Mouse (Mus musculus): ENCODE measurements around the gene Tbc1d16.

The Tbc1d16 gene

DNA sequence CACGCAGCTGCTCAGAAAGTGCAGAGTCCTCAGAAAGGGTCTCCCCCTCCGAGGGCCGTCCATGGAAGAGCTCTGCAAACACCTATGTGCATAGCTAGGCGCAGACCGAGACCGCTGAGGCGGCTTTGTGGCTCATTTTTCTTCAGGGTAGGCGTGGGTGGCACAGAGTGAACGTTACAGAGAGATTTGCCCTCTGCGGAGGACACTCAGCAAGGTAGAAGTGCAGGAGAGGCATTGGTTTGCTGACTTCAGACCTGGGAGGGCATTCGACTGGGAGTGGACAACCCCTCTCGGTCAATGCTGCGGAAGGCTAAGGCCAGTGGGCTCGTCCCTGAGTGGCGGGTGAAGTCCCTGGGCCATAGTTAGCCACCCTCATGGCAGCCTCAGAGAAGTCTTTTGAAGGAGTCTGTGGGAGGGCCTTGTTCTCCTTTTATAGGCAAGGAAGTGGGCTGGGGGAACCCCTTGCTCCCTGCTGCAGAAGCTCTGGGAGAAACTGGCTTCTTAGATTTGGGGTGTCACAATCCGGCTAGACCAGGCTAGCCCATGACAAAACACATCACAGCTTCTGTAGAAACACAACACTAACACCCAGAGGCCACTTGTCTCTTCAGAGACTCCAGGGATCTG, 84.8 kb downstream of the Tbc1d16 start:
- DNase-seq (ENCODE audit: low read depth) = no peak

DNA sequence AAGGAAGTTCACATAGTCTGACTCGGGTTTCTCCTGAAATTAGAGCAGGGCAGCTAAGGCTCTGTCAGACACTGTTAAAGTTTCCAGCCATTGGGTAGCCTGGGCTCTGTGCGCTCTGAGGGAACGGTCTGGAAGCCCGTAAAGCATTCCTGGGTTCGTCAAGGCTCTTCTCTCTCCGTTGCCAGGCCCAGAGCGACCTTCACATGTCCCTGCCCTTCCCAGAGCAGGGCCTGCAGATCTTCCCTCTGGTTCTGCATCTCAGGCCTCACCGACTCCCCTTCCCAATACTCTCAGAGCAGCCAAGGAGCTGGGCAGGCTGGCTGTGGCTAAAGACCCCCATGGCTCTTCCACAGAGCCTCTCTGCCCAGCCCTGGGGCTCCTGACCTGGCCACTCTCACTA, 85.7 kb downstream of the Tbc1d16 start:
- no peak for DNase-seq (ENCODE audit: low read depth)

DNA sequence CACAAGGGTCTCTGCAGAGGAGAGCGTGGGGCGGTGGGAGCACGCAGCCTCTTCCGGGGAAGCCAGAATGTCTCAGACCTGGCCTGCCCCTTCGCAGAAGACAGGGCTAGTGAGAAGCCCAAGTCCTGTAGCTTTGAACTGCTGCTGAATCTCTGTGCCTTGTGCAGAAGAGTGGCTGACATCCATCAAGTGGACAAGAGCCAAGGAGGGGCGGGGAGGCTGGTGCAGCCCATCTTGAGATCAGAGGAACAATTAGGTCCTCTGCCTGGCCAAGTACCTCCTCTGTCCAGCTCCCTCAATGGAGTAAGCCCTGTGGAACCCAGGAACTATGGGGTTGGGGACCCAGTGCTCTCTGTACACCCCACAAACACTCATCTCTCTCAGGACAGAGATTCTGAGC, 89.3 kb downstream of the Tbc1d16 start:
- no peak for DNase-seq (ENCODE audit: low read depth)

DNA sequence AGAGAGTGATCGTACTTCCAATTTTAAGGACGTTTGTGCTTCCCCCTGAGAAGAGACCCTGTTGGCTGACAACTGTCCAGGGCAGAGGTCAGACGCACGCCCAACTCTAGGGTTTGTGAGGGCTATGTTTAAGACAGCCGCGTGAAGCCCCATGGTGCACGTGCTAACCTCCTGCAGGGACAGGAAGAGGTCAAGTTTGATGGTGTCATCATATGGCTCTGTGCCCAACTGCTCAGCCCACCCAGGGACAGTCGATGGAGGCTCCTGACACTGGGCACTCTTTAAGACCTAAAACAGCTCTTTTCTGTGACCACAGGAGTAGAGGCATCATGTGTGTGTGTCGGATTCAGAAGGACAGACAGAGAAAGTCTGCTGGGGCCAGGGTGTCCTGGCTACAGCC, 90.1 kb downstream of the Tbc1d16 start:
- no peak for DNase-seq (ENCODE audit: low read depth)

DNA sequence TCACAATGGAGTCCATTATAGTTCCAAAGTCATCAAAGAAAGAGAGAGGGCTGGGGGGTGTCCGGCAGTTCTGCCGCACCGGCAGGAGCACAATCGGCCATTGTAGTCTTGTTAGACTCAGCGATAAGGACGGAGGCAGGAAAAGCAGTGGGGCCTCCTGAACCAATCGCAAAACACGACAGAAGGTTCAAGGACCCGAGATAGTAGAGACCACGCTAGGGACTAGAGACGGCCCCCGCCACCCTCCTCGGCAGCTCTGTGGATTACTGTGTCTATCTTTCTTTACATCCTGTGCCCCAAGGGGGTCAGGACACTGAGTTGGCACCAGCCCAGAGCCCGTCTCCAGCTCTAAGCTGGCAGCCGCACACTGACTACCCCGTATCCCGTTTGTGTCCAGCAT, 93.7 kb downstream of the Tbc1d16 start:
- DNase-seq (ENCODE audit: low read depth) = no peak

DNA sequence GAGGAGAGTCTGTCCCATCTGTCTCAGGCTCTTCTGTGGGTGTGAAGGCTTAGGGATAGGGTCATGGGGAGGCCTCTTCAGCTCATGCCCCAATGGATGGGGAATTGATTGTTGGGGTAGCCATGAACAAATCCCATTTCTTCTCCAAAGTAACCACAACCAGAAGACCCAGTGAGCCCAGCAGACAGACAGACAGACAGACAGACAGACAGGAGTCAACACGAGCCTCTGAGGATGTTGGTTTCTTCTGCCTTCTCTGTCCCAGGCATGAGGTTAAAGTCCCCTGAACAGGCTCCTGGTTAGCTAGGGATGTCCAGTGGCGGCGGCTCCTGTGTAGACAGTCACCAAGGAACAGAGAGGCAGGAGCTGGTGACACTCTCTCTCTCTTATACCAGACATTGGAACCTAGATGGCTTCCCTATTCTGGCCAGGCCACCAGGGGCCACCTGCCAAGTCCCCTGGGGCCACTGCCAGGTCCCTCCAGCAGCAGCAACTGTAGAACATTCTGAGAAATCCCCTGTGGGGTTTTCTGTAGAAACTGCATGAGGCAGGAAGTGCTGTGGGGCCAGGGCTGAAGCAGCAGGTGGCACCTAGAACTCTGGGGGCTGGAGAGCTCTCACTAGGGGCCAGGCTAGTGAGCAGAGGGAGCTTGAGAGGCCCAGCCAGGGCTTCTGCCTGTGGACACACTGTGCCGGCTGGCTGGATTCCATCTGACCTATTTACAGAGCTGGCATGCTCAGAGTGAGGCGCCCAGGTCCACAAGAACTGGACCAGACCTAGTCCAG, 94.7 kb downstream of the Tbc1d16 start:
- peak; percentile 62 for DNase-seq (ENCODE audit: low read depth)

DNA sequence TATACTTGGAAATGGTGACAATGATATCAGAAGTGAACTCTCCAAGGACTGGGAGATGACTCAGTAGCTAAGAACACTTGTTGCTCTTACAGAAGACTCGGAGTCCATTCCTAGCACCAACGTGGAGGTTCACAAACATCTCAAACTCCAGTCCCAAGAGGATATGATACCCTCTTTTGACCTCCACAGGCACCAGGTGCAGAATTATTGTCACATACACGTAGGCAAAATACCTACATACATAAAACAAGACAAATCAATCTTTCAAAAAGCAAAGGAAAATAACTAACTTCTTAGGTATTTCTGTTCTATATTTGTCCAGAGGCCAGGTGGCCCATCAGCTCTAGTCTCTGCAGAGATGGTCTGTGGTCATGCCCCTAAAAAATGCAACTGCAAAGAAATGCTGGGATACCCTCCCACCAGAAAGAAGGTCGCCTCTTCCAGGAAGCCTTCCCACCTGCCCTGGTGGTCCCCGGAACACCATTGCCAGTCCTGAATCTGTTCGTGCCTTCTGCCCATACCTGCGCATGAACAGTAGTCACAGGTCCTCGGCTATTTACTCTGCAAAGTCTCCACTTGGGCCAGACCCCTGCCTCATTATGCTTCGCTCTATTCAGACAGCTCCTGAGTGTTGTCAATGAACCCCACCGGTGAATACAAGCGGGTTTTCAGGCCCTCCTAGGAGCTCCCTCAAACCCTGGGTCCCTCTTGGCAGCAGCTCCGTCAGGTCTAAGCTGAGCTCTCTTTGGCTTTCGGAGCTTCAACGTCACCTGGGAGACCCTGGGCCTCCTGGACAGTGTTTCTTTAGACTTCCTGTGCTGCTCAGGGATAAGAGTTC, 95.9 kb downstream of the Tbc1d16 start:
- DNase-seq (ENCODE audit: low read depth) = no peak

DNA sequence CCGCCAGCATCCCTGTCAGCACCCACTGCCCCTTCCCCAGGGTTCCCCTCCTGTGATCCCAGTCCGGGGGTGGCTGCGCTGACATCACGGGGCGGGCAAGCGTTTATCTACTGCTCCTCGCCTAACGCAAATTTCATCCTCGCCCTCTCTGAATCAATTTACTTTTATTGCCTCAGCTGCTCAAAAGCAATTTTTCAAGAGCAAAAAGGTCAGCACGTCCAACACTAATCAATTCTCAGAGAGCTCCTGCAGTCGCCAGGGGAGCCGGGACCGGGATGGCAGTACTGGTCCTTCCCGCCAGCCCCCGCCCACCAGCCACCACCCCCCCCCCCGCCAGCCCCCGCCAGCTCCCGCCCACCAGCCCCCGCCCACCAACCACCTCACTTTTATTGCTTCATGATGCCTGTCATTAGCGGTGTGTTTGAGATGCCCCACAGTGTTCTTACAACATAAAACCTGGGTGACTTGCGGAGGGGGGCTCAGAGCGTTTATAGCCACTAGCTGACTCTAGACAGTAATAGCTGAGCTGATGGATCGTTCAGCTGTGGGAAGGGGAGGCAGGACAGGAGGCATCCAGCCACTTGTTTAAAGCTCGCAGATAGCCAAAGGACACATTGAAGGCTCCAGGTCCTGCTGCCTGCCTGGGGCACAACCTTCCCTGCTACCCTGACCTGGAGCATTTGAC, 98.1 kb downstream of the Tbc1d16 start:
- DNase-seq (ENCODE audit: low read depth) = no peak

DNA sequence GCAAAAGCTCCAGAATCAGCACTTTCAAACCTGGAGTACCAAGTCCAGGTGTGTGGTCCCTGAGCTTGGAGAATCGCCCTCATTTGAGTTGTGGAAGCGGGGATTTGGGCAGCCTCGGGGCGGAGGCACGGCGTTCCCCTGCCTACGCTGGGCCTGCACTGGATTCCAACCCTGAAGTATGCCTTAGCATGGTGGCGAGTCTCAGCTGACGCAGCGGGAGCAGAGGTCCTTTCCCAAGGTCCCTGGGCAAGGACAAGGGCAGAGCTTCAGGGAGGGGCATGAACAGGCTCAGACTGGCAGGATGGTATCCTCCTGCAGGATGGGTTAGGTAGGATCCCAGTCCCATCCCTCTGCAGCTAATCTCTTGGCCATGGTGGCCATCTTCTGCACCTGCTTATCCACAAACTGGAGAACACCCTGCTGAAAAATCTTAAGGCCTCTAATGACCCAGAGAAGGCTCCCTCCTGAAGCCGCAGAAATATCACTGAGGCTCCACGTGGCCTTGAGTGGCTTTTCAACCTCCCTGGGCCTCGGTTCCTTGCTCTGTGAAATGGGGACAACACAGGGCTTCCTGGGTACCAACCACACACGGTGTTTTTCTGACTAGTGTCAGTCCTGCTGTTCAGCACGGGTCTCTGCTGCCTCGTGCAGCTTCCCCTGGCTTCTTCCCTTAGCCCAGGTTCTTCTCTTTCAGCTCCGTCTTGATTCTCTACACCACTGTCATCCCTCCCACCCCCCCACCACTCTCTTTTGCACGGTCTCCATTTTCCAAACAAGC, 98.8 kb downstream of the Tbc1d16 start:
- DNase-seq (ENCODE audit: low read depth) = no peak

DNA sequence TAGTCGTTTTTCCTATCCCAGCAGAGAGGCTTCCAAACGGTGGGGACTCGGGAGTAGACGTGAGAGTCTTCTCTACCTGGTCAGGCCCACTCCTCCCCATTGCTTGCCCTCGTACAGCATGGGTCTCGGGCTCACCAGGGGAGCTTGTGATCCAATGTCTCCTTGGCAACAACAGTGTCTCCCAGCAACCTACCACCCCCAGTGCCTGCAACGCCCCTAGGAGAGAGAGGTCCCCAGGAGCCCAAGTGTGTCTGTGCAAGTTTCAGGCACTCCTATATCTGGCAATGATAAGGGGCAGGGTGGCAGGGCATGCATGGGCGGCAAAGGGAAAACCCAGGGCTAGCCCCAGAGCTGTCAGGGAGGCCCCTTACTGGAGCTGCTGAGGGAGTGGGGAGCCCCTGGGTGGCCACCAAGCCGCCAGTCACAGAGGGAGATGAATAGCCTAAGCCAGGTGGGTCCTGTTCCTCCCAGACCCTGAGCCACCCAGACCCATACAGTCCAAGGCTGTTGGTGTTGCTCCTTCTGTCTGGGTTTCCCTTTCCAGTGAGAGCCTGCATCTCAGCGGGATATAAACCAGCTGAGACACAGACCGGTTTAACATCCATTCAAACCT, 99.5 kb downstream of the Tbc1d16 start:
- no peak for DNase-seq (ENCODE audit: low read depth)

DNA sequence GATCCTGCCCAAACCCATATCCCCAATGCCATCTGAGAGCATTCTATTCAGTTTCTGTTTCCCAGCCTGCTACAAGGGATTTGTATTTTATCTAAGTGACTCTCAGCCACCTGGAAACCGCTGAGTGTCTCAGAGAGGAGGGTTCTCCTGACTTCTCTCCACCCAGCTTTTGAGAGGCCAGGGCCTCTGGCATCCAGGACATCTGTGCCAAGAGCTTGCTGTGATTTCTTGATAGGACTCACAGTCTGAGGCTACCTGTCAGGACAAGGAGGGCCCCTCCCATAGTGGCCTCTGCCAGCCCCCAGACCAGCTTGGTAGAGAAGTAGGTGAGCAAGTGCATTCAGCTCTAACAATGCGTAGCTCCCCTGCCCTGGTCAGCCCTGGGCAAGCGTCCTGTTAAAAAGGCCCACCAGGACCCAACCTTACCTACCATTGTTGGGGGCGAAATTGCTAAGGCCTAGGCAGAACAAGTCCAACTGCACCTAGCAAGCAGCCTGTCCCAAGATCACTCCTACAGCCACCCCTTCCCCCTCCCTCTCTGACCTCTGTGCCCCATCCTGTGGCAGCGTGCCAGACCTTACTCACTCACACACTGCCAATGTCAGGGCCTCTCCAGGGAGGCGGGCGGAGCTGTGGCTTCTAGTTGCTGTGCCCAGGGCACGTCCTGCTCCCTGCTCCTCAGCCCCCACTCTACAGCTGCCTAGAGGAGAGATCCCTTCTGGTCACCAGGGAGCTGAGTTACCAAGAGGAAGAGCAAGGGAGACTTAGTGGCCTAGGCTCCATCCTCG, 100.4 kb downstream of the Tbc1d16 start:
- peak; percentile 80 for DNase-seq (ENCODE audit: low read depth)

DNA sequence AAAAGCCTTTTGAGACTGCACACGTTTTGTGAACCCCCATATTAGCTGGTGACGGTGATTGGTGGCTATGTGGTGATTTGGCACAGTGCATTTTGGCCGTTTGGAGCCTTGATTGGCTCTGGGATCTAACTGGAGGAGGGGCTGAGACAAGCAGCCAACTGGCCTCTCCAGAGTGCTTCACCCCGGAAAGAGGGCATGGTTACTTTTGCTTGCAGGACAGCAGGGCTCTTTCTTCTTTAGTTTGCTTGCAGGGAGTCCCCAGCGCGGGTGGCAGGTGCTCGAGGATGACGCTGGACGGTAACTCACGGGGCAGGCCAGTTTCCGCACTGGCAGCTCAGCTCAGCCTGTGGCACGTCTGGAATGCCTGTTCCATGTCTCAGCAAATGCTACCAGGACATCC, 101.2 kb downstream of the Tbc1d16 start:
- DNase-seq (ENCODE audit: low read depth) = peak; percentile 67

DNA sequence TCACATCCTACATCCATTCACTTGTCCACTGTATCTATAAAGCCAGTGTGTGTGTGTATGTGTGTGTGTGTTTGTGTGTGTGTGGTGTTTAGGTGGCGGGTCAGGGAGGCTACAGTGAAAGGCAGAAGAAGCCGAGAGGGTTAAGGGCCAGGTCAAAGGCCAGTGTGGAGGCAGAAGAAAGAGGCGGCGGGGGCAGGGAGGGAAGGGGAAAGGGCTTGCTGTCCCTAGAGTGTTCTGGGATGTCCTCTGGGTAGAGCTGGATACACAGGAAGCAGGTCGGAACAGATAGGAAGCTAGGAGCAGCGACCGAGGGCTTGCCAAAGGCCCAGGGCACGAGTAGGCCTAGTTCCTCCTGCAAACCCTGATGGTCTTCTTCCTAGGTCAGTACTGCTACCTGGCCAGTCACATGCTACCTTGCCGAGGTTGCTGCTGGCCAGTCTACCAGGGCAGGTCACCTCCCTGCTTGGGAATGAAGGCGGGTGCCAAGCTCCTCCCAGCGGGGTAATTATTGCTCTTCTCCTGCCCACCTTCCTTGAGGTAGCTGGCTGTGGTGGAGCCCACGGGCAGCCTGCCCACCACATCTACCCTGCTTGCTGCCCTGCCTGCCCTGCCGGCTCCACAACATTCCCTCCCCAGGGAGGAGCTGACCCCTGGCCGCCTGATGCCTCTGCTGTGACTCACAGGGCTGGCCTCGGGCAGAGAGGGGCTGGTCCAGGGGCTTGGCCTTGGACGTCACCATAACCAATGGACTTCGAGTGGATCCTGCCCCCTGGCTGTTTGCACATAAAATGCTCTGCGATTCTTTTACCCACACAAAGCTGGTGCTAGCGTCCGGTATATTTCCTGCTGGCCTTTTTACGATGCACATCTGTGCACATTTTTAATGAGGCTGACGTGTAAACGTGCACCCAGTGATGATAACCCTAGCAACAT, 102.1 kb downstream of the Tbc1d16 start:
- DNase-seq (ENCODE audit: low read depth) = peak; percentile 97

DNA sequence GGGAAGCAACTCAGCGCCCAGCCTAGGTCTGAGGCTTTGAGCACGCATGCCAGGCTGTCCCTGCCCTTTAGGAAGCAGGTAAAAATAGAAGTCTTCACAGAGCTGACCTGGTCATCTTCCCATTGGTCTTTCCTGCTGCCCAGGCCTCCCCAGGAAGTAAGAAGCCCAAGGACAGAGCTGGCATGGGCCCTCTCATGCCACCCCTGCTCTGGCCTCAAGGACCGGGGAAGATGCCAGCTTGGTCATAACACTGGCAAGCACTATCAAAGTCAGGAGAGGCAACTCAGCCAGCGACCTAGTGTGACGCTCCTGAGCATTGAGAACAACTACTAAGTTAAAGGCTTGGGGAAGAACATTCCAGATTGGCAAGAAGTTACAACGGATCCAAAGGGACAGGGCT, 103.8 kb downstream of the Tbc1d16 start:
- DNase-seq (ENCODE audit: low read depth) = no peak

DNA sequence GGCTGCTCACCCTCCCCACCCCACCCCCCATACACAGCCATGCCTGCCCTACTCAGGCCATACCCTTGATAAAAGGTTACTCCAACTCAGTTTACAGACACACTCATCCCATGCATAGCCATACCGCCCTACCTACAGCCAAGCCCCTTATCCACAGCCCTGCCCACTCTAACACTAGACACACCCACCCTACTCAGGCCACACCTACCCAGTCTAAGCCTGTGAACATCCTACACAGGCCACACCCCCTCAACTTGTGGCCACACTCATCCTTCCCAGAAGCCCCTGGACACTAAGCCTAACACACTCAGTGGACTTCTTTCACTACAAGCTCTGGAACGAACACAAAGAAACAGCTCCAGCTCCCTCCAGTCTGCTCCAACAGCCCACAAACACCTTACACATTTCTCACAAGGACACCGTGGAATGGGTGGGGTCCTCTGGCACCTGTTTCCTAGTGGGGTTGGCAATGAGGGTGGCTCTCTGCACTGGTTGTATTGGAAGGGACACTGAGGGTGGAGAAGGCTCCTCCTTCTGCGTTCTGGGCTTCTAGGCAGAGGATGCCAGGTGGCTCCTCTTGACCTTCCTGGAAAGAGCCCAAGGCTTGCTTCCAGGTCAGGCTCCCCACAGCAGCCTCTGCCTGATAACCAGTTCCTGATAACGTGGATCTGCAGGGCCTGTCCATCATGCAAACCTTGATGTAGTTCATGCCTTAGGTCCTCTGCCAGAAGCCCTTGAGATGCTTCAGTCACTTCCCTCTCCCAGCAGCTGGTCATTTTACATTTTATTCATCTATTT, 104.6 kb downstream of the Tbc1d16 start:
- peak; percentile 36 for DNase-seq (ENCODE audit: low read depth)

DNA sequence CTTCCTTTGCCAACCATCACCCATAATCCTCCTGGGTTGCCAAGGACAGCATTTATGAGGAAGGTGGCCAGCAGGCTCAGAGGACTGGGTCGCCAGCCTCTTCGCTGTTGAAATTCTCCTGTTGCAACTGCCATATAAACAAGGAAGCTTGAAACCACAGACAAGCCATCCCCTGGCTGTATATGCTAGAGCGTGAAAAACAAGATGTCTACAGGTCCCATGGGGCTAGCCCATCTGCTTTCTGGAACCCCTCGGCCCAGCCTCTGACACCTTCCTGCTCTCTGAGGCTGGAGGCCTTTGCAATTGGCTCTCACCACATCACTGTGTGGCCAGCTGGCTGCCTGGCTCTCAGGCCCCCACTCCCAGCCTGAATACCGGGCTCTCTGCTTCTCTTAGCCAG, 105.9 kb downstream of the Tbc1d16 start:
- DNase-seq (ENCODE audit: low read depth) = no peak

DNA sequence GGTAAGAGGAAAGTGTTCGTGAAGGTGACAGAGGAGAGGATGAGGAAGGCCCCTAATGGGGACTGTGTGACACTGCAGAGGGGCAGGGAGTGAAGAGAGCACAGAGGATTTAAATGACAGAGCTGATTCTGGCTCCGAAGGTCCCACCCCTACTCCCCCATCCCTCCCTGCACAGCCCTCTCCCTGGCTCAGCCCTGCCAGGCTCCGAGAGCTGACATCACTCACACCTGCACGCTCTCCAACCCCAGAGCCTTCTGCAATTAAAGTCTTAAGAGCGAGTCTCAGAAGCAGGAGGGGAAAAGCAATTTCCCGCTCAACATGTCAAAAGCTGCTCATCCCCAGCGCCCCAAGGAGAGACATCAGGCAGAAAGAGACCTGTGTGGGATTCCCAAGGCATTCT, 109.4 kb downstream of the Tbc1d16 start:
- DNase-seq (ENCODE audit: low read depth) = no peak

DNA sequence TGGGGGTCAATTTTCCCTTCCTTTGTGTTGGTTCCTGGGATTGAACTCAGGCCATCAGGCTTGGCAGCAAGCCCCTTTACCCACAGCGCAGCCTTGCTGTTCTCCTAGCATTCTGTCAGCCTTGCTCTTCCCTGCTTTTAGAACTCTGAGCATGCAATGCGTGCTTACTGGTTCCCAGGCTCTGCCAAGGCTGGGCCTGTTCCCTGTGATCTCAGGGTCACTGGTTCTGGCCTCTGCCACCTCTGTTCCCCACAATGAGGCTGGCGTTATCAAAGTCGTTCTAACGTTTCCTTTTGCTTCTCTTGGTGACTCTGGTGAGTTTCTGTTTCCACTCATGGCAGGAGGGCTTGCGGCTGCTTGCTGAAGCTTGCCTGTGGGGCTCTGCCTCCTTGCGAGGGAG, 110.4 kb downstream of the Tbc1d16 start:
- DNase-seq (ENCODE audit: low read depth) = no peak

Data from NIH3T3 (cell line).